20 mouse cellular contexts compared by ENCODE assay signal in genomic region chr12:113026557-113026956, GRCm38 (mm10). TPM values are rescaled to one million over a fixed set of nuclear protein-coding genes. Genes with fewer than 3 reads are reported as not detected.
DNase-seq lines count a peak whose midpoint lies in the region; ATAC-seq lines count a peak whose summit lies in the region.
"Had no signal": no experiment of that assay in that cellular context is flagged by ENCODE, and none has a peak within 500 bp of the region (broad histone marks: within the 10 kb centered on the region; RNA-seq: fewer than 3 reads in every experiment).

No protein-coding gene starts in this region.

- peaks cover 10% of the 10 kb centered on the region for H3K4me1 ChIP-seq in limb, embryonic 15.5 days
- H3K4me1 ChIP-seq in limb, embryonic 10.5 days = 0 out of 2 replicates have a peak, but pooled peaks cover 3% of the 10 kb centered on the region

- no peaks in the 10 kb centered on the region for H3K27me3 ChIP-seq in limb, embryonic 15.5 days
- H3K27me3 ChIP-seq in limb, embryonic 10.5 days (ENCODE audit: low read depth, poor library complexity, severe bottlenecking) = no peaks in the 10 kb centered on the region
- H3K27me3 ChIP-seq: forebrain, embryonic 12.5 days; midbrain, embryonic 12.5 days had no signal

- peaks cover 26% of the 10 kb centered on the region for H3K36me3 ChIP-seq in limb, embryonic 15.5 days
- peaks cover 28% of the 10 kb centered on the region; the same call in 1 of the 2 replicates for H3K36me3 ChIP-seq in limb, embryonic 10.5 days

- no peak for DNase-seq in limb, embryonic 10.5 days (ENCODE audit: low spot score)
- peak; percentile 44 for DNase-seq in R1 (ENCODE audit: low read depth, low spot score)
- no peak for DNase-seq in gastrocnemius, postnatal 4 days (ENCODE audit: low spot score in 2 of 2)
- no peak for DNase-seq in retina, postnatal 1 day
- DNase-seq in embryo, embryonic 10 days (ENCODE audit: low spot score) = no peak
- DNase-seq: cerebellum, adult 9-11 months; heart, postnatal 4 days; kidney, adult 9 months; layer of hippocampus, postnatal 36 days; lung, postnatal 14 days; right cerebral cortex, postnatal 25 days; thymus, postnatal 36 days had no signal

- WGBS in limb, embryonic 15.5 days = 96% methylated on average over 1 of the region's 1 CpGs
- WGBS in limb, embryonic 10.5 days = 94% methylated on average over 1 of the region's 1 CpGs

- ATAC-seq in limb, embryonic 15.5 days (ENCODE audit: insufficient number of reproducible peaks, low FRiP score, low TSS enrichment, low read depth) = no peak
- peak; percentile 23 for ATAC-seq in CD4-positive, CD25-positive, alpha-beta regulatory T cell, adult 4 months
- ATAC-seq in monocyte, adult 5-6 weeks (replicated peaks; ENCODE audit: insufficient number of reproducible peaks, low FRiP score, low TSS enrichment, poor library complexity, severe bottlenecking) = peak; percentile 25
- ATAC-seq: hindbrain, postnatal 0 days had no signal

- H3K9me3 ChIP-seq in limb, embryonic 15.5 days = no peaks in the 10 kb centered on the region
- no peaks in the 10 kb centered on the region for H3K9me3 ChIP-seq in limb, embryonic 10.5 days (replicated peaks)
- H3K9me3 ChIP-seq: forebrain, embryonic 12.5 days; midbrain, embryonic 12.5 days had no signal

- H3K4me2 ChIP-seq in limb, embryonic 15.5 days = no peak overlapping the region
- H3K4me2 ChIP-seq: forebrain, embryonic 12.5 days; midbrain, embryonic 12.5 days had no signal

- no peak overlapping the region for H3K4me3 ChIP-seq in limb, embryonic 15.5 days
- H3K4me3 ChIP-seq in limb, embryonic 10.5 days = no peak overlapping the region
- H3K4me3 ChIP-seq: forebrain, embryonic 12.5 days; midbrain, embryonic 12.5 days had no signal

- 0 out of 2 replicates have a peak overlapping the region, but pooled peaks have one; percentile 2 for H3K27ac ChIP-seq in limb, embryonic 15.5 days
- no peak overlapping the region for H3K27ac ChIP-seq in limb, embryonic 10.5 days
- H3K27ac ChIP-seq: forebrain, embryonic 12.5 days; hindbrain, postnatal 0 days; liver, embryonic 14.5 days had no signal

- H3K9ac ChIP-seq in limb, embryonic 15.5 days = no peak overlapping the region
- H3K9ac ChIP-seq: forebrain, embryonic 12.5 days; liver, embryonic 14.5 days; midbrain, embryonic 12.5 days had no signal

RNA-seq across cellular contexts. Expression of gene Pacs2, which starts 12.2 kb away (rescaled TPM):
- 12.9 and 13.8 TPM in 2 replicates for polyA plus RNA-seq in limb, embryonic 15.5 days (2015; fragmentation: Nextera tagmentation; extraction: Ambion mirVana)
- 11.7 and 11.8 TPM in 2 replicates for polyA plus RNA-seq in limb, embryonic 10.5 days (2016; fragmentation: Nextera tagmentation; extraction: Ambion mirVana)
- 1 to 10 TPM; 5.8 to 7.3 TPM for polyA plus RNA-seq in CD4-positive, CD25-positive, alpha-beta regulatory T cell, adult 4 months (2017; shearing (Covaris generic))
- total RNA-seq in monocyte, adult 5-6 weeks (2017) = 20.5 to 30.3 TPM (median 27.8 TPM) in 3 replicates
- total RNA-seq in gastrocnemius, postnatal 4 days (2021) = 10 to 100 TPM; 81.4 to 82.4 TPM

RNA-seq across cellular contexts. Expression of gene Brf1, which starts 26.1 kb away (rescaled TPM):
- 57.1 and 61.7 TPM in 2 replicates for polyA plus RNA-seq in limb, embryonic 15.5 days (2015; fragmentation: Nextera tagmentation; extraction: Ambion mirVana)
- polyA plus RNA-seq in limb, embryonic 10.5 days (2016; fragmentation: Nextera tagmentation; extraction: Ambion mirVana) = 53.5 and 65.9 TPM in 2 replicates
- 10 to 100 TPM; 26.9 to 32.7 TPM for polyA plus RNA-seq in CD4-positive, CD25-positive, alpha-beta regulatory T cell, adult 4 months (2017; shearing (Covaris generic))
- 84.1 to 109 TPM (median 105 TPM) in 3 replicates for total RNA-seq in monocyte, adult 5-6 weeks (2017)
- 10 to 100 TPM; 44.2 to 52.2 TPM for total RNA-seq in gastrocnemius, postnatal 4 days (2021)

RNA-seq across cellular contexts. Expression of gene Tex22, which starts 47.7 kb away (rescaled TPM):
- polyA plus RNA-seq in limb, embryonic 15.5 days (2015; fragmentation: Nextera tagmentation; extraction: Ambion mirVana) = 0.19 TPM in 1 of 2 replicates, not detected in the other
- 0.18 and 0.21 TPM in 2 replicates for polyA plus RNA-seq in limb, embryonic 10.5 days (2016; fragmentation: Nextera tagmentation; extraction: Ambion mirVana)
- polyA plus RNA-seq in CD4-positive, CD25-positive, alpha-beta regulatory T cell, adult 4 months (2017; shearing (Covaris generic)) = not detected
- total RNA-seq in monocyte, adult 5-6 weeks (2017) = 0.39 TPM in 1 of 3 replicates, not detected in the others
- 1 to 10 TPM in 1 of 2 experiments, under 1 TPM in 1; 0.65 to 1.0 TPM for total RNA-seq in gastrocnemius, postnatal 4 days (2021)
- polyA plus RNA-seq: forebrain, embryonic 12.5 days; heart, embryonic 14.5 days; hindbrain, postnatal 0 days; midbrain, embryonic 12.5 days had no signal

RNA-seq across cellular contexts. Expression of gene Btbd6, which starts 50.3 kb away (rescaled TPM):
- polyA plus RNA-seq in limb, embryonic 15.5 days (2015; fragmentation: Nextera tagmentation; extraction: Ambion mirVana) = 25.4 and 26.3 TPM in 2 replicates
- 25.6 and 27.9 TPM in 2 replicates for polyA plus RNA-seq in limb, embryonic 10.5 days (2016; fragmentation: Nextera tagmentation; extraction: Ambion mirVana)
- polyA plus RNA-seq in CD4-positive, CD25-positive, alpha-beta regulatory T cell, adult 4 months (2017; shearing (Covaris generic)) = 1 to 10 TPM; 7.8 to 8.7 TPM
- total RNA-seq in monocyte, adult 5-6 weeks (2017) = 2.6 to 4.7 TPM (median 3.0 TPM) in 3 replicates
- 10 to 100 TPM; 18.4 to 19.4 TPM for total RNA-seq in gastrocnemius, postnatal 4 days (2021)
